Mouse (Mus musculus): ENCODE results near the gene Slc35g1. TPM values are rescaled to one million over a fixed set of nuclear protein-coding genes. Genes with fewer than 3 reads are reported as not detected.

Slc35g1 gene
- total and polyA plus RNA-seq, 3 experiments = 14.6 to 38.2 (median 21.7) TPM

DNA sequence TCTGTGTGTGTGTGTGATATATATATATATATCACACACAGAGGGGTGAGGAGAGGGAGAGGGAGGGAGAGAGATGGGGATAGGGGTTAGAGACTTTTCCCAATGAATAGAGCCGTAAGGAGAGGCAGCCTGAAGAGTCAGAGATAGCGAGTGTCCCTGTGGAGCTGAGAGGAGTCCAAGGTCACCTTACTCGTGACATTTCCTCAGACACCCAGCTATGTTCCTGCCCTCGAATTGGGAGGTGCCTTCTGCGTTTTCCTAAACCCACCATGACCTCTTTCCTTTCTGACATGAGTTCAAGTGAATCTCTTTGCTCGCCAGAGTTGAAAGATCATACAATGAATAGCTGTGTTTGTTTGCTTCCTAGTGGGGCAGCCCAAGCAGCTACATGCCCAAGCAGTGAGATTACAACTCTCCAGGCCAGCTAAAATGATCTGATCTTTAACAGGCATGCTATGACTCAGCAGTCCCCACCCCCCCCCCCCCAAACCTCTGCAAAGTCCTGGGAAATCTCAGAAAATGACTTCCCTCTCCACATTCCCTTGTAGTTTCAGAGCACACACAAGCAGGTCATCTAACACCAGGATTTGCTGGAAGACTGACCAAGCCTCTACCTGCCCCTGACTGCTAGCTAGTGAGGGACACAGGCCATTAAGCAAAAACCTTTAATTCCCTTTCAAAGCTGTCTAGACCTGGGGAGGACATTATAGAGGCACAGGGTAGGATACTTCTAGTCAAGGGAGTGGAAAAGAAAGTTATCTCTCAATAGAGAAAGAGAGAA, 31.7 kb upstream of the Slc35g1 start:
- no peak overlapping the region for H3K9ac ChIP-seq (ENCODE audit: insufficient read depth, low read depth)
- no peak overlapping the region for H3K4me2 ChIP-seq (ENCODE audit: insufficient read depth, low read depth, poor library complexity, severe bottlenecking)
- dilution Hi-C loops (cut with MboI; ENCODE audit: extremely low pct_ligation_motif_present, extremely low pct_unique_long_range_greater_than_20kb, low sequenced_read_pairs) (no loop called here), in situ Hi-C loops (cut with MboI; ENCODE audit: low pct_ligation_motif_present, low pct_unique_long_range_greater_than_20kb, low sequenced_read_pairs) (no loop called here)
- no peak for DNase-seq (ENCODE audit: extremely low read depth)
- no peak overlapping the region for H3K4me3 ChIP-seq (replicated peaks in 1 of 3; ENCODE audit: low read depth in 2 of 3, low read length in 2 of 3, poor library complexity in 1 of 3)
- TF ChIP-seq POLR2A (IDR thresholded peaks at IDR 0.05; ENCODE audit: low read depth, low read length) (no peak), CHD2 (IDR thresholded peaks at IDR 0.05; ENCODE audit: low read length) (no peak), MXI1 (IDR thresholded peaks at IDR 0.05; ENCODE audit: low read depth, low read length) (no peak), RAD21 (IDR thresholded peaks at IDR 0.05; ENCODE audit: low read depth, low read length) (no peak), NRF1 (IDR thresholded peaks at IDR 0.05; ENCODE audit: low read depth, low read length) (no peak), BHLHE40 (IDR thresholded peaks at IDR 0.05; ENCODE audit: low read depth, low read length) (no peak), HCFC1 (IDR thresholded peaks at IDR 0.05; ENCODE audit: low read depth, low read length) (no peak), ZNF384 (IDR thresholded peaks at IDR 0.05; ENCODE audit: low read depth, low read length) (no peak), JUN (IDR thresholded peaks at IDR 0.05; ENCODE audit: insufficient read depth, low read depth, low read length) (no peak), TCF12 (IDR thresholded peaks at IDR 0.05; ENCODE audit: low read depth, low read length) (no peak)
- no peak overlapping the region for H3K27ac ChIP-seq (ENCODE audit: insufficient read depth, low read depth)
- H3K36me3 ChIP-seq (replicated peaks in 1 of 2; ENCODE audit: control insufficient read depth in 1 of 2, insufficient read depth in 1 of 2, low read length in 1 of 2) = no peaks in the 10 kb centered on the region
- no peaks in the 10 kb centered on the region for H3K27me3 ChIP-seq (replicated peaks)
- H3K9me3 ChIP-seq (replicated peaks; ENCODE audit: low read length) = peaks cover 2% of the 10 kb centered on the region
- H3K4me1 ChIP-seq (ENCODE audit: control insufficient read depth in 1 of 2, insufficient read depth in 2 of 2) = peaks cover 0 to 4% of the 10 kb centered on the region in 2 experiments; a peak in 2 of 4 replicates
- no peaks in the 10 kb centered on the region for H3K79me2 ChIP-seq (replicated peaks; ENCODE audit: control insufficient read depth, extremely low read depth, insufficient read depth, poor library complexity, severe bottlenecking)

DNA sequence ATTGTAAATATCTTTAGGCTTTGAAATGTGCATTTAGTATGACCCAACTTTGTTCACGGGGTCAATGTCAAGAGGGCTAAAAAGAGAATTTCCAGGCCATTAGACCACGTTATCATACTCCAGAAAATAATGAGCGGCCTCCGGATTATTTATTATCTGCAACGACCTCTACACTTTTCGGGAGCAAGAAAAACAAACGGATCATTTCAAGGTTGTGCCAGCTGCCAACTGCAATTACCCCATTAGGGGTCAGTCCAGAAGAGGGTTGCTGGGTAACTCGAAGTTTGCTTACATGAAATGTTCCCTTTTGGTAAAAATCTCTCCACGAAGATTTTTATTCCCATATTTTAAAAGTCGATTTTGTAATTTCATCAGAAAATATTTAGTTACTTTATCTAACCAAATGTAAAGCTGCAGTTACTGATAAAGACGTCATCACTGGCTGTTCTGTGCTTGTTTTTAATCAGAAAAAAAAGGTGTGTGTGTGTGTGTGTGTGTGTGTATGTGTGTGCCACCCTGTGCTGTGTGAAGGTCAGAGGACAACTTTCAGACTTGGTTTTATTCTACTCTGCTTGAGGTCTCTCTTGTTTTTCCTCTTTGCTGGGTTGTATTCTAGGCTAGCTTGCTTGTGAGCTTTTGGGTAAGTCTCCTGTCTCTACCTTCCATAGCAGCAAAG, 30.7 kb upstream of the Slc35g1 start:
- H3K9ac ChIP-seq (ENCODE audit: insufficient read depth, low read depth) = no peak overlapping the region
- DNase-seq (ENCODE audit: extremely low read depth) = no peak
- H3K27me3 ChIP-seq (replicated peaks) = no peaks in the 10 kb centered on the region
- dilution Hi-C loops (cut with MboI; ENCODE audit: extremely low pct_ligation_motif_present, extremely low pct_unique_long_range_greater_than_20kb, low sequenced_read_pairs) = no loop called here
- in situ Hi-C loops (cut with MboI; ENCODE audit: low pct_ligation_motif_present, low pct_unique_long_range_greater_than_20kb, low sequenced_read_pairs) = no loop called here
- TF ChIP-seq IRF4 (IDR thresholded peaks at IDR 0.05; ENCODE audit: low read depth, low read length) (no peak), BHLHE40 (IDR thresholded peaks at IDR 0.05; ENCODE audit: low read depth, low read length) (no peak), HCFC1 (IDR thresholded peaks at IDR 0.05; ENCODE audit: low read depth, low read length) (no peak), TBP (conservative IDR thresholded peaks at IDR 0.05; ENCODE audit: low read depth, low read length) (no peak), MAZ (IDR thresholded peaks at IDR 0.05; ENCODE audit: low read depth, low read length) (no peak), USF2 (conservative IDR thresholded peaks at IDR 0.05; ENCODE audit: low read depth, low read length) (no peak), USF1 (IDR thresholded peaks at IDR 0.05; ENCODE audit: low read depth, low read length) (no peak), NELFE (IDR thresholded peaks at IDR 0.05; ENCODE audit: low read depth, low read length) (no peak), MEF2A (IDR thresholded peaks at IDR 0.05; ENCODE audit: borderline replicate concordance, low read depth, low read length) (no peak), ELF1 (IDR thresholded peaks at IDR 0.05; ENCODE audit: low read depth, low read length) (no peak), CHD2 (IDR thresholded peaks at IDR 0.05; ENCODE audit: low read length) (no peak), MYC (IDR thresholded peaks at IDR 0.05; ENCODE audit: low read depth, low read length) (no peak), SIN3A (IDR thresholded peaks at IDR 0.05; ENCODE audit: low read length) (no peak), ZMIZ1 (IDR thresholded peaks at IDR 0.05; ENCODE audit: low read depth, low read length) (no peak), PAX5 (IDR thresholded peaks at IDR 0.05; ENCODE audit: low read length) (no peak), ZC3H11A (IDR thresholded peaks at IDR 0.05; ENCODE audit: low read depth, low read length) (no peak), JUN (IDR thresholded peaks at IDR 0.05; ENCODE audit: insufficient read depth, low read depth, low read length) (no peak), ZKSCAN1 (IDR thresholded peaks at IDR 0.05; ENCODE audit: borderline replicate concordance, low read depth, low read length) (no peak), E2F4 (IDR thresholded peaks at IDR 0.05; ENCODE audit: insufficient replicate concordance, low read depth, low read length) (no peak)
- peaks cover 2% of the 10 kb centered on the region for H3K9me3 ChIP-seq (replicated peaks; ENCODE audit: low read length)
- H3K79me2 ChIP-seq (replicated peaks; ENCODE audit: control insufficient read depth, extremely low read depth, insufficient read depth, poor library complexity, severe bottlenecking) = no peaks in the 10 kb centered on the region
- H3K4me1 ChIP-seq (ENCODE audit: control insufficient read depth in 1 of 2, insufficient read depth in 2 of 2) = peaks cover 0 to 4% of the 10 kb centered on the region in 2 experiments; a peak in 2 of 4 replicates
- no peak overlapping the region for H3K4me2 ChIP-seq (ENCODE audit: insufficient read depth, low read depth, poor library complexity, severe bottlenecking)
- H3K4me3 ChIP-seq (replicated peaks in 1 of 3; ENCODE audit: low read depth in 2 of 3, low read length in 2 of 3, poor library complexity in 1 of 3) = no peak overlapping the region
- no peak overlapping the region for H3K27ac ChIP-seq (ENCODE audit: insufficient read depth, low read depth)
- no peaks in the 10 kb centered on the region for H3K36me3 ChIP-seq (replicated peaks in 1 of 2; ENCODE audit: control insufficient read depth in 1 of 2, insufficient read depth in 1 of 2, low read length in 1 of 2)
